Mouse (Mus musculus) monocyte, adult 2 months (primary cell): ENCODE results near the gene Gnb3.
A peak's percentile ranks its signal among the peaks of the same experiment; 100 is the strongest.
"Not testable (repeated sequence)": the region's sequence is repeated elsewhere in the genome, so short reads cannot be mapped to it uniquely, and the experiment has no call there.

ENCODE experiments used
- DNase-seq, 2 experiments: peaks; one replicate each; pipeline ENCODE4 v3.0.0; 2022; ENCODE audit warnings: low spot score in 2 of 2, low read depth in 1 of 2

Gnb3 gene

DNA sequence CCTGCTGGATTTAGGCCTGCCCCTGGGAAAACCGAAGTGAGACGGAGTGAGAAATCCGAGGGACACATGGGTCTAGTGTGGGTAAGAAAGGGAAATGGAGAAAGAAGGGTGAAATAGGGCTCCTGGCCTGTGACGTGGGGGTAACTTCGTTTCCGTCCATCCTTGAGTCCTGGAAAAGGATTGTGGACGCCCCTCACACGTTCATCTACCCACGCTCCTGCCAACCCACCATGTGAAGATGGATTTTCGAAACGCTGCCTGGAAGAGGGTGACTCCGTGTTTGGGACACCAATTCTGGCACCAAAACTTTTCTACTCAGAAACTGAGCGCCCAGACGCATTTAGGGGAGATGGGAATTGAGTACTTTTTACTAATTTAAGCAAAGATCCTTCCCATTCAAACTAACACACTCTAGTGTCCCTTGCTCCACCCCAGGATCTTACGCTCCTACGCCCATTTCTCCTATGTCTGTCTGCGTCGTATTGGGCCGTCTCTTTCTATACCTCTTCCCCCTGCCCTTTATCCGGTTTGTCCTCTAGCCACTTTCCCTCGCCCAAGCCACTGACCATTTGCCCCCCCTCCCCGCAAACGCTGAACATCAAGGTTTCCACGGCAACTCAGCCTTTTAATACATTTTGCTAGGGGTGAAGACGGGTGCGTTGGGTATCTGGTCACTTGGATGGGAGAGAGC, 17.9 kb upstream of the Gnb3 start:
- no peak for DNase-seq

DNA sequence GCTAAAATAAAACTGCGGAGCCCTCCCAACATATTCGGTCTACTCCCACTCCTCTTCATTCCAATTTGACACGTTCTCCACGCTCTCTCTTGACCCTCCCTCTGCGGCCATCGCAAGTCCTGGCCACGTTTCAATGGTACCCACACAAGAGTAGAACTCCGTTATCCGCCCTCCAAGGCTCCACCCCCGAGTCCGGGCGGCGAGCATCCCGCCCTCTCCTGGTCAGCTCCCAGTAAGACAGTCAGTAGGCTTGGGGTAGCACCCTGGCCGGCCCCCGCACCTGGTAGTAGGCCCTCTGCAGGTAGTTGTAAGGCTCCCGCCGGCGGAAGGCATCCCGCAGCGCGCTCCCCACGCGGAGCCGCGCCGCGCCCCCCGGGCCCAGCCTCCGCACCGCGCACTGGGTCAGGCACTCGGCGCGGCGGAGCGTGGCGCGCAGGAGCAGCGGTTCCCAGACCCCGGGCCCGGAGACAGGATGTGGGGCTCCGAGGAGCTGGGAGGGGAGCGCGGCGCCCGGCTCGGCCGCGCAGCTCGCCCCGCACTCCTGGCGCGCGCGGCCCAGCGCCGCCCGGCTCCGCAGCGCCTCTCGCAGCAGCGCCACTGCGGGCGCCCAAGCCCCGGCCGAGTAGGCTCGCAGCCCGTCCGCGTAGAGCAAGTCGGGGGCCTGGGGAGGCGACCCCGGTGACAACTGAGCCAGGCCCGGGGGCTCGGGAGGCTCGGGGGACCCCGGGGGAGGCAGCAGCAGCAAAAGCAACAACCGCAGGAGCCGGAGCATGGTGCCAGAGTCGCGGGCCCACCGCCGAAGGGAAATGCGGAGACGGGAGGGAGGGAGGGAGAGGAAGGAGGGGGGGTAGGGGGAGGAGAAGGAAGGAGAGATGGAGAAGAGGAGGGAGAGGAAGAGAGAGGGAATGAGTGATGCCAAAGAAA, 17.1 kb upstream of the Gnb3 start, which contains the start of gene P3h3:
Gene P3h3 (minus strand): TSS at position 837 of the 924 bp plus-strand sequence.
- DNase-seq = peak; percentile 31 to 66

DNA sequence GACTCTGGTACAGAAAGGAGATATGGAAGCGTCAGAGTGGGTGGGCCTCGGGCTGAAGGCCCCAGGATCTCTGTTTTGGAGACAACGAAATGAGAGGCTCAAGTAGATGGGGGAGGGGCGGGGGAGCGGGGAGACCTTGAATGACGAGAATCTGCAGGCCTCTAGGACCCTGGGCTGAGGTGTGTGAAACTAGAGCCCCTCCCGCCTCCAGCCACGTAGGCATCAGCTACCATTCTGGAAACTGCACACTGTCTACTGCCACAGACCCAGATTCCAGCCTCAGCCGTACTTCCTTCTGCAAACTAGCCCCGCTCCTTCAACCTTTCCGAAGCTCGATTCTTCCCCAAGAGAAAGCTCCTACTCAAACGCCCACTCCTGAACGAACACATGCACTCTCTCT, 16.2 kb upstream of the Gnb3 start:
- no peak for DNase-seq

DNA sequence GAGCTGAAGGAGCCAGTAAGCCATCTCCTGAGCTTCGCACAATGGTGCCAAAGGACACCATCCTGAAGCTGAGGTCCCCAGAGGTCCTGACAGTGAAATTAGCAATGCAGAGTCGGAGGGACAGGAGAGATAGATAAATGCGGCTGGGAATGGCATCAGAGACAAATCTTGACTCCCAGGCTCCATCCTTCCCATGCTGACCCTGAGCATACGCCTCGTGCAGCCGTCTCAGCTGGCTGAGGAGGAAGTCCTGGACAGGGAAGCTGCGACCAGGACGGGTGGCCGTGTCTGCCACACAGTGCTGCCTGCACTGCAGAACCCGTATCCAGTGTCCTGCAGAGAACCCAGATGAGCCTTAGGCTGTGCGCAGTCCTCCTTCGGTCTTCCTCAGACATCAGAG, 14.6 kb upstream of the Gnb3 start:
- no peak for DNase-seq

DNA sequence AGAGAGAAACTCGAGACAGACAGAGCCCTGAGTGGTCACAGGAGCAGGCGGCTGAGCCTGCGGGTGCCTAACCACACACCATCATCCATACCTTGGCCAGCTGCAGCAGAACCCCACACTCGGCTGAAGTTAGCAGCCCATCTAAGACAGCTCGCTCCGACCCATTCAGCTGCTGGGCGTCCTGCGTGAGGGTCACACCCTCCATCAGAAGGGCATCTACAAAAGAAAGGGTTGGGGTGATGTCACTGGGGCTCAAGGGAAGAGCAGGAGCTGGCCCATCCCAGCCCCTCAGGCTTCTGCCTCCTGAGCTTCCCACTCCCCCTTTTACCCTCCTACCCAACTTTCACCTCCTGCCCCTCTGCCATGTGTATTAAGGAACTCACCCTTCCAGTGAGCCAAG, 10.5 kb upstream of the Gnb3 start:
- no peak for DNase-seq

DNA sequence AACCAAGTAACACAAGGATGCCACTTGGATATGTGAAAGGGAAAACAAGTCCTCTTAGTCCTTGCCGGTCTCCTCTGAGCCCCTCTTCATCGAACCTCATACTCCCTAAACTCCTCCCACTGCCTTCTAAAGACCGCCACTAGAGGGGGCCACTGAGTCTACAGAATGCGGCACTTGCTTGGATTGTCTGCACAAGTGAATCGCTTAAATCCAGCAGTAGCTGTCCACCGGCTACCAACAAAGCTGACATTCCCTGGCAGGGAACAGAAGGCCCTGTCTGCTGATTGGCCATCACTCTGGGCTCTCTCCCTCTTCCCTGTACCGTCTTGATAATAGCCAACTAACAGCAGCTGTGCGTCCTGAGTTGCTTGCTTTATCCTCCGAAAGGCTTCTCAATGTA, 7.2 kb upstream of the Gnb3 start:
- DNase-seq = peak; percentile 68 to 87

DNA sequence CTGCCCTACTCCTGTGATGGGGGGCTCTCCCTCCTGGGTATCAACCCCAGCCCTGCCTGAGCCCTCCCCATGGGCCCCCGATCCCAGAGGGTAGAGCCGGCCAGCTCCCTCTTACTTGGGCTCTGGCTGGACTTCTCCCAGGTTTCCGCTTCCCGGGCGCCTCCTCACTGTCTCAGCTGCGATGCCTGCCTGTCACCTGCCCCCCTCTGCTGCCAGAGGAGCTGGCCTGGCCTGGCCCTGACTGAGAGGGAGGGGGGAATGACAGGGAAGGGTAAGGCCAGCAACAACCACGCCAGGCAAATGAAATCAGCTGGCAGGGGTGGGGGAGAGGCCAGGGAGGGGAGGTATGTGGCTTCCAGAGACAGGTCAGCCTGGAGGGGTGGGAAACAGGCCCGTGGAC, 270 bp downstream of the Gnb3 start:
- no peak for DNase-seq

DNA sequence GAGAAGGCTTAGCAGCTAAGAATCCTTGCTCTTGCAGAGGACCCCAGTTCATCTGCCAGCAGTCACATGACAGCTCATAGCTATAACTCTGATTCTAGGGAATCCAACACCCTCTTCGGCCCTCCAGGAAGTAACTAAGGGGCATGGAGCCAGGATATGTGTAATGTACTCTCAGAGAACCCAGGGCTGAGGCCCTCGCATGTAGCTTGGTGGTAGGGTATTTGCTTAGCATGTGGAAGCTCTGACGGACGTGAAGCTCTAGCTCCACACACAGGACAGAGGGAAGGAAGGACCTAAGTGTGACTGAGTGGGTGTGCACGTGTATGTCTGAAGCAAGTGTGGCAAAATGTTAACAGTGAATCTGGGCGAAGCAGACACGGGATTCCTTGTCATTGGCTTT, 3.7 kb downstream of the Gnb3 start:
- no peak for DNase-seq

DNA sequence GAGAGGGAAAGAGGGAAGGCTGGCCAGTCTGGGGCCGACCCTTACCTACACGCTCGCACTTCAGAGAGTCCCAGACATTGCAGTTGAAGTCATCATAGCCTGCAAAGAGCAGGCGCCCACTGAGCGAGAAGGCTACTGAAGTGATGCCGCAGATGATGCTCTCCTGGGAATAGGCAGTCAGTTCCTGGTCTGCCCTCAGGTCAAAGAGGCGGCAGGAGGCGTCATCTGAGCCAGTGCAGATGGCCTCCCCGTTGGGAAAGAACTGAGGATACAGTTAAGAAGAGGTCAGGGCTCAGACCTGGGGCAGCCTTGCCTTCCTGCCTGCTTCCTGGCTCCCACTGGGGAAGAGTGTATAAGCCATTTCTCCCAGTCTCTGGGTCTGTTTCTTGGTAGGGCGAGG, 4.5 kb downstream of the Gnb3 start:
- DNase-seq = no peak

DNA sequence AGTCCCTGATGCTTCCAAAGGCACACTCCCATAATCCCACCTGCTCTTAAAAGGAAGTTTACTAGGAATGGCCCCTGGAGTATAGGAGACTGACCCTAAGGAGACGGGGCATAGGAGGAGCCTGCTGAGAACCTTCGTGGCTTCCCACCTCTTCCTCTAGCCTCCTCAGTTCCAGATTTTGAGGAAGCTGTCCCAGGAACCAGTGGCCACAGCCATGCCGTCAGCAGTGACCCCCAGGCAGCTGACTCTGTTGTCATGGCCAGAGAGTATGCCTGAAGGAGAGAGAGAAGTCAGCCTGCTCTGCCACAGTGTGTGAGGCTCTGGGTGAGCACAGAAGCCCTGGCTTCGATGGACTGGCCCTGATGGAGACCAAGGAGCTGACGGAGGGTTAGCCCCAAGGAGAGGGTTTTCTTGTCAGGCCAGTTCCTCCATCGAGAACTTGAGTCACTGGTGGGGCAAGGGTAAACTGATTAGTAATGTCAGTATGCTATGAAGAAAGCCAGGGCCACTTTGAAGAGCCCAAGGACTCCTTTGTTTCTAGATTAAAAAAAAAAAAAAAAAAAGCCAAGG, 5.5 kb downstream of the Gnb3 start:
- DNase-seq = no peak

DNA sequence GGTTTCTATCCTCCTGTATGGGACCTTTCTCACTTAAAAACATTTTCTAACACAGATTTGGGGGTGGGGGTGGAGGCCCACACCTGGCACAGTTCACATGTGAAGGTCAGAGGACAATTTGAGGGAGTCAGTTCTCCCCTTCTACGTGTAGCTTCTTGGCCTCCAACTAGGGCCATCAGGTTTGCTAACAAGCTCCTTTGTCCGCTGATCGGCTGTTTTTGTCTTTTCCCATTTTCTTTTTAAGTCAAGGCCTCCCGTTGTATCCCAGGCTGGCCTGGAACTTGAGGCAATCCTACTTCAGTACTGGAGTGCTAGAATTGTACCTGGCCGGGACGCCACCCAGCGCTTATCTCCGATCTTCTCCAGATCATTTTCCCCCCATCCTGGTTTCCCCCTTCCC, 8.4 kb downstream of the Gnb3 start:
- no peak for DNase-seq

DNA sequence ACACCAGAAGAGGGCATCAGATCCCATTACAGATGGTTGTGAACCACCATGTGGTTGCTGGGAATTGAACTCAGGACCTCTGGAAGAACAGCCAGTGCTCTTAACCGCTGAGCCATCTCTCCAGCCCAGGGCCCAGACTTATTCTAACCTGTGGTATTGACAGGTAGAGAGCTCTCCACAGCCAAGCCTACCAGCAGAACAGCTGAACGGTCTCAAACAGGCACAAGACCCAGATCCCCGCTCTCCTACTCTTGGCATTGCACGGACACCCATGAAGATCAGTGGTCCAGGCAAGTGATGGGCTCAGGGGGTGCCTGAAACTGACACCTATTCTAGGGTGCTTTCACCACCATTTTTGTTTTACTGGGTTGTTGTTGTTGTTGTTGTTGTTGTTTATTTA, 8.9 kb downstream of the Gnb3 start:
- not testable (repeated sequence) for DNase-seq

DNA sequence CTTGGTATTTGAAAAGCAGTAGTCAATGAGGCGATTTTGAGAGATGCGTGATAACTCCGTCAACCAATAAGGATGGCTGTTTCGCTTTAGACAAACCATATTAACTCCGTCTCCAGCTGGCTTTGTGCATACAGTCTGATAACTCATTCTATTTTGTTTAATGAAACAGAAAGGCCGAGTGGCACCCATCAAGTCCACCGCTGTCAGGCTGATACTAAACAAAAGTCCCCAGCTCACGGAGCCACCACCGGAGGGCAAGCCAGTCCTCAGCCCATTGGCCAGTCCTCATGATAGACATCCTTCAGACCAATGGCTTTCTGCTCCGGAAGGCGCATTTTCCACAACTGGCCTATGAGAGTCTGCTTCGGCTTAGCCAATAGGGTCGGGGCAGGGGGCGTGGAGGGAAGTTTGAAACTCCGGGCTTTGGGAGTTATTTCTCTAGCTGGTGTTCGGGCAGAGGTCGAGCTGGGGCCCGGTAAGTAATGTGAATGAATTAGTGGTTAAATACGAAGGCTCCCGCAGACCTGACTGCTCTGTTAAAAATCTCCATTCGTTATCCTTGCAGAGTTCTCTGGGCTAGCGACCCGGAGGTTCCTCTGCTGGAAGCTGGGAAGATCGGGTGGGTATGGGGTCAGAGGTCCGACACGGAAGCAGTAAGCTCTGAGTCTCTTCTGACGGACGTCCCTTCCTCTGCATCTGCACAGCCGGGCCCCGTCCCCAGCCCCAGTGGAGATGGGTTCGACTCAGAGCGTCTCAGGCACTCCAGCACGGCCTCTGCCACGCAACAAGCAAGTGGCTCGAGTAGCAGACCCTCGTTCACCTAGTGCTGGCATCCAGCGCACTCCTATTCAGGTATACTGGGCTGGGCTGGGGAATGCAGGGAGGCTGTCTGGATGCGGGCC, 10.0 kb downstream of the Gnb3 start:
- peak; percentile 79 to 88 for DNase-seq

DNA sequence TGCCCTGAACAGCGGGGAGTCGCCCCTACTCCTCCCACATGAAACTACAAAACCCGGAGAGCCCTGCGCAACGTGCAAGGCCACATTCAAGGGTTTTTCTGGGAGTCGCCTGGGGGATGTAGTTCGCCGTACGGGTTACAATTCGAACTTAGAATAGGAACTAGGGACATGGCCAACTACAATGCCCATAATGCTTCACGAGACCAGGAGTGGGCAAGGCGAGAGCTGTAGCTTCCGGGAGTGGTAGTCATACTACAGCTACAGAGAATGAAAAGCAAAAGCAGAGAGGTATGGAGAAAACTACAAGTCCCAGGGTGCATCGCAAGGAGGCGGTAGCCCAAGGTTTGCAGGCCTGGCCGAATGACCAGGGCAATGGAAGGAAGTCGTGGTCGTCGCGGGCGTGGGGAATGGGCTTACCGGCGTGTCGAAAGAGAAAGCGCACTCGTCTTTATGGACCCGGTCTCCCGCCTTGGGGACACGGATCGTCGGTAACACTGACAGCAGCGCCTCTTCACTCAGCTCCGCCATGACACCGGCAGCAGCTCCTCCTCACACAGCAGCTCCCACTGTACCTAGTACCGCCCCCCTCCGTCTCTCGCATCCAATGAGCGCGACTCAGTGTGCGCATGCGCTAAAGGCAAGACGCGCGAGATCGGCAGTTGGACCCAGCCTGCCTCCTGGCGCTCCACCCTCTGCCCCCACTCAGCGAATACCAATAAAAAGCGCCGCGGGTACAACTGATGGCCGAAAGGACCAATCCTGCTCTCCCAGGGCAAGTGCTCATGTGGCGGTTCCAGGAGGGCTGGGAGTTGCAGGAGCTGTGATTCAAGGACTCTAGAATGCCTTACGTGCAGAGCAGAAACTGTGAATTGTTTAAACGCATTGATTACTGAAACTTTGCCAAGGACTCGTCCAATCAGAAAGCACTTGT, 10.9 kb downstream of the Gnb3 start, which contains the start of the genes Usp5 and Cdca3:
Gene Usp5 (minus strand): TSS at position 617 of the 931 bp plus-strand sequence.
Gene Cdca3 (plus strand): TSS at position 680 of the 931 bp plus-strand sequence.
- peak; percentile 97 to 98 for DNase-seq

DNA sequence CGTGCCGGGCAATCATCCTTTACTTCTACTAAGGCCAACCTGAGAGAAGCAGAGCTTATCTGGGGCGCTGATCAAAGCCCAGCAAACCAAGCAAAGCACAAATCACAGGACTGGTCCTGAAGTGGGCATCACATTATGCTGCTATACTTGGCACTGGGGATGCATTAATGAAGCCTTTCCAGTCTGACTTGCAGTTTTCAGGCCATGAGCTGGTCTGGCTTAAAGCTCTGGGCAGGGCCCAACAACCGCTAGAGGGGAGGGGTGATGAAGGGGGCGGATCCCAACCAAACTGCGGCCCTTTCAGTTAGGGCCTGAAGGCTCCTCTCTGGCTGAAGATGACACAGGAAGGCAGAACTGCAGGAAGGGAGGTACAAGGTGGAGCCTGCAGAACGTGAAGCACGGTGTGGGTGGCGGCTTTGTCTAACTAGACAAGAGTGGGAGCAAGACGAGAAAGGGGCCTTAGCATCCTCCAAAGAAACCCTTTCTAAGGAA, 11.9 kb downstream of the Gnb3 start:
- no peak for DNase-seq

DNA sequence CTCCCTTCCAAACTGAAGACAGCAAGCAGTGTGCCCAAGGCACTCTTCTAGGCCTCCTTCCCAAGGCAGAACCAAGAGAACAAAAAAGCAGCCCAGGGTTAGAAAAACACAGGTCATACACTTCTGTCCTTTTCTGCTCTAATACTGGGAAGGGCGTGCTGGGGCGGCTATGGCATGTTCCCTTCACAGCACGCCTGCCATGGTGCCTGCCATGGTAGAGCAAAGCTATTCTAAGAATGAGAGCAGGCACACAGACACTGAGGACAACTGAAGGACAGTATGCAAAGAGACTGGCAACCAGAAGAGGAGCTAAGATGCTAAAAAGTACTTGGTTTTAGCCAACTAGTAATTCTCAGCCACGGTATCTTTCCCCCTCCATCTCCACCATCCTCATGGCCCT, 18.0 kb downstream of the Gnb3 start:
- no peak for DNase-seq

DNA sequence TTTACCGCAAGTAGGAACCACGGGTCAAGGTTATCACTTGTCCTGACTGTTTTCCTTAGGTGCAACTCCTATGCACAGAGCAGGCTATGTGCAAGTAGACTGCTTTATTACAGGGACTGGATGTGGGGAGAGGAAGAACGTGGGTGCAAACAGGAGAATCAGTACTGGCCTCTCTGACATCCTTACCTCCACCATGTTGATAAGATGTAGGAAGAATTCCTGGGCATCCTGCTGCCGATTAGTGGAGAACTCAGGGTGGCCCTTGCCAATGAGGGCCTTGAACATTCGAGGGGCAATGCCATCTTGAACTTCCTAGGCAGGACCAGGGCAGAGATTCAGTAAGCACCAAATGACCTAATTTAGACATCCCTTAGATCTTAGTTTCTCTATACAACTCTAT, 19.2 kb downstream of the Gnb3 start:
- no peak for DNase-seq

DNA sequence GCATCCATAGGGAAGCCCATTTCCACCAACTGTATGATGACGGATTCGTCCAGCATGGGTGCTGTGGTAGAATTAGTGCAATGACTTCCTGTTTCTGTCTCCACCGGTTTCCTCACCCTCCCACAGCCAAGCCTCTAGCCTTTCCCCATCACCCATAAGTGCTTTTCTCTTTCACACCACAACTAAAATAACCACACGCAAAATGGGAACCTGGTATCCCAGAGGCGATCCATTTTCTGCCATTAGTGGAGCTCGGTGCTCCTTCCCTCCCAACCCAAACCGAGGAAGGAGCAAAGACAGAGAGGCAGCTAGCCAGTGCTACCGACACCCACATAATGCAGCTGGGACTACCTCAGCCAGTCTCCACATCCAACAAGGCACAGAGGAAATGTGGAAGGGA, 22.1 kb downstream of the Gnb3 start:
- DNase-seq = no peak

DNA sequence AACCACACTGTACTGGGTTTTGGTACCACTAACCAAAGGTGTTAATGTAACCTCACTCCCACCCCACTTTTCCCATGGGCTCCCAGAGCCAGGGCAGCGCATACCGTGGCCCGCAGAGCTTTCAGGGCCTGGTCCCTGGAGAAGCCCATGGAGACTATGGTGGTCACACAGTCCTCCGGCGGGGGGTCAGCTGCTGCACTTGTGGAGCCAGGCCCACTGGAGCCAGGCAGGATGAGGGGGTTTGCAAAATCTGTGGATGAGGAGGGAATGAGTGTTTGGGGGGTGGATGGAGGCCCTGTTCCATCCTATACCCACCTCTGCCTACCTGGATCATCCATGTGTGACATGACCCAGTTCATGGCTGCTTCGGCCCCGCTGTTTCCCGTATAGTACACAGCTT, 22.5 kb downstream of the Gnb3 start:
- DNase-seq = no peak

DNA sequence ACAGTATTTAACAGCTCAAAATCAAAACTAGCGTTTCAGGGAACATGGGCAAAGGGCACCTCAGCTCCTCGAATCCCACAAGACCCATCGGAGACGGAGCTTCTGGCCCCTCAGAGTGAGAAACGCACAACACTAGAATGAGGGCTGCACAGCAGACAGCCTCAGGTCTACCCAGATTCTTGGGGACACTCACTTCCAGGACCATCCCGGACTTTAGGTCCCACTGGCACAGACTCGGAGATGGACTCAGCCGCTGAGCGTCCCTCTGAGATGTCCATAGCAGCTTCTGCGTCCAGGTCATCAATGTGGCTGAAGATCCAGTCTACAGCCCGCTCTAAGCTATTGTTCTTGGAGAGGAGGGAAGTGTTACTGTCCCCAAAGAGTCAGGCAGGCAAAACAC, 22.9 kb downstream of the Gnb3 start:
- DNase-seq = no peak
